Mouse (Mus musculus): ENCODE measurements around the gene Myh10. TPM values are rescaled to one million over a fixed set of nuclear protein-coding genes. Genes with fewer than 3 reads are reported as not detected.

The Myh10 gene
- polyA plus RNA-seq, 1 experiment: 6.8 TPM

DNA sequence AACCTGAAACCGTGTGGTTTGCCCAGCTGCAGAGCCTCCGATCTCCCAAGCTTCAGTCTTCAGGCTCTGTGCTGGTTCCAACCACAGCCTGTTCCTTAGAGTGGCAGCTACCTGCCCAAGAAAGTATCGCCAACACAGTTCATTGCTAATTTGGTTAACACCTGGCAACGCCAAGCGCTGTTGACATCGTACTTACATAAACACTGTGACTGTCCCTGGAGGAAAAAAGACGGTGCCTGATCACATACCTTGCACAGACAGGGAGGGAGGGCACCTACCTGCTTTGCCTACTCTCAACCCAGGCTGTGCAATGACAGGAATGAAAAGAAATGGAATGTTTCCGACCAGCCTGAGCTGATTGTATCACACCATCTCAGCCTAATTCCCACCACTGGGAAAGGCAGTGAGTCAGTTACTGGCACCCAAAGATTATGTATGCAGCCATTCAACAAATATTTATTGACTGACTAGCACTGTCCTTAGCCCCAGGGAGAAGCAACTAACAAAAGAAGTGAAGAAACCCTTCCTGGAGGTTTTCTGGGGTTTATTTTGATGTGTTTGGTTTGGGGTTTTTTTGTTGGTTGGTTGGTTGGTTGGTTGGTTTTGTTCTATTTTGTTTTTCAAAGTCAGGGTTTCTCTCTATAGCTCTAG lies 168.7 kb downstream of the Myh10 start:
- peaks cover 2% of the 10 kb centered on the region; the same call in 1 of the 2 replicates for H3K4me1 ChIP-seq (ENCODE audit: control insufficient read depth, insufficient read depth, insufficient read length, low read length)
- H3K4me3 ChIP-seq (ENCODE audit: low read depth, low read length): no peak overlapping the region
- TF ChIP-seq CTCF (IDR thresholded peaks at IDR 0.05; ENCODE audit: extremely low read depth, insufficient read length, insufficient replicate concordance, low read depth, low read length): no peak
- TF ChIP-seq POLR2A (IDR thresholded peaks at IDR 0.05; ENCODE audit: low read depth, low read length): no peak
- H3K36me3 ChIP-seq (ENCODE audit: control insufficient read depth, insufficient read depth, low read length): no peaks in the 10 kb centered on the region
- H3K27ac ChIP-seq (ENCODE audit: insufficient read depth, low read depth, low read length): no peak overlapping the region
- no peaks in the 10 kb centered on the region; the same call in 1 of the 2 replicates for H3K27me3 ChIP-seq (ENCODE audit: control insufficient read depth, insufficient read depth, low read length)
- 43% methylated on average over 8 of the region's 8 CpGs for WGBS

DNA sequence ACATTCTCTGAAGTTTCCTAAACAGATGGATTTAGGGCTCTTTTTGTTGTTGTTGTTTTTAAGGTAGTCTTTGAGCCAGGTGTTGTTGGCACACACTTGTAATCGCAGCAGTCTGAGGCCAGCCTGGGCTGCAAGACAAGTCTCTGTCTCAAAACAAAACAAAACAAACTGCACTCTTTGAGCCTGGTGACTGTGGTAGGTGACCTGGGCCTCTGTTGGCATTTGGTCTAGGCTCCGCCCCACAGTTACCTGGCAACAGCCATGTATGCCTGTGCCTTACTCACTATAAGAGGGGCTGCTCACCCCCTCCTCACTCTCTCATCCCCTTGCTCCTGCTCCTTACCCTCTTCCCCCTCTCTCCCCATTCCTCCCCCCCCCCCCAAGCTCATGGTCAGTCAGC lies 170.9 kb downstream of the Myh10 start:
- TF ChIP-seq CTCF (IDR thresholded peaks at IDR 0.05; ENCODE audit: extremely low read depth, insufficient read length, insufficient replicate concordance, low read depth, low read length) (no peak), POLR2A (IDR thresholded peaks at IDR 0.05; ENCODE audit: low read depth, low read length) (no peak)
- H3K27me3 ChIP-seq (ENCODE audit: control insufficient read depth, insufficient read depth, low read length): no peaks in the 10 kb centered on the region; the same call in 1 of the 2 replicates
- peaks cover 2% of the 10 kb centered on the region; the same call in 1 of the 2 replicates for H3K4me1 ChIP-seq (ENCODE audit: control insufficient read depth, insufficient read depth, insufficient read length, low read length)
- H3K36me3 ChIP-seq (ENCODE audit: control insufficient read depth, insufficient read depth, low read length): no peaks in the 10 kb centered on the region
- WGBS: 79% methylated on average over 2 of the region's 2 CpGs
- no peak overlapping the region for H3K4me3 ChIP-seq (ENCODE audit: low read depth, low read length)
- H3K27ac ChIP-seq (ENCODE audit: insufficient read depth, low read depth, low read length): no peak overlapping the region

- H3K36me3 ChIP-seq (ENCODE audit: control insufficient read depth, insufficient read depth, low read length): no peaks in the 10 kb centered on the region
- TF ChIP-seq CTCF (IDR thresholded peaks at IDR 0.05; ENCODE audit: extremely low read depth, insufficient read length, insufficient replicate concordance, low read depth, low read length) (no peak), POLR2A (IDR thresholded peaks at IDR 0.05; ENCODE audit: low read depth, low read length) (no peak)
- H3K4me1 ChIP-seq (ENCODE audit: control insufficient read depth, insufficient read depth, insufficient read length, low read length): peaks cover 2% of the 10 kb centered on the region; the same call in 1 of the 2 replicates
- no peak overlapping the region for H3K27ac ChIP-seq (ENCODE audit: insufficient read depth, low read depth, low read length)
- no peaks in the 10 kb centered on the region; the same call in 1 of the 2 replicates for H3K27me3 ChIP-seq (ENCODE audit: control insufficient read depth, insufficient read depth, low read length)
- no peak overlapping the region for H3K4me3 ChIP-seq (ENCODE audit: low read depth, low read length)
- 73% methylated on average over 4 of the region's 4 CpGs for WGBS
Observed at GRCm38 (mm10) chr11:68863631-68864091, 172.3 kb downstream of the Myh10 start.

GRCm38 (mm10) chr11:68864544-68865189 lies 173.3 kb downstream of the Myh10 start:
- Histone ChIP-seq H3K36me3 (ENCODE audit: control insufficient read depth, insufficient read depth, low read length) (no peaks in the 10 kb centered on the region), H3K27me3 (ENCODE audit: control insufficient read depth, insufficient read depth, low read length) (no peaks in the 10 kb centered on the region; the same call in 1 of the 2 replicates), H3K4me1 (ENCODE audit: control insufficient read depth, insufficient read depth, insufficient read length, low read length) (peaks cover 2% of the 10 kb centered on the region; the same call in 1 of the 2 replicates), H3K27ac (ENCODE audit: insufficient read depth, low read depth, low read length) (no peak overlapping the region), H3K4me3 (ENCODE audit: low read depth, low read length) (no peak overlapping the region)
- WGBS: 12% methylated on average over 9 of the region's 9 CpGs
- TF ChIP-seq POLR2A (IDR thresholded peaks at IDR 0.05; ENCODE audit: low read depth, low read length) (no peak), CTCF (IDR thresholded peaks at IDR 0.05; ENCODE audit: extremely low read depth, insufficient read length, insufficient replicate concordance, low read depth, low read length) (no peak)

Other genes with a start within 250 kb of the Myh10 start
- 1.6 and 2.1 TPM in 2 replicates for gene Pik3r6, start 188.5 kb upstream of the Myh10 start, polyA plus RNA-seq (2012; rRNA removed)
- 6.9 and 20.4 TPM in 2 replicates for gene Mfsd6l, start 135.4 kb upstream of the Myh10 start, polyA plus RNA-seq (2012; rRNA removed)
- gene Ccdc42, start 104.5 kb upstream of the Myh10 start, polyA plus RNA-seq (2012; rRNA removed): 0.20 and 1.6 TPM in 2 replicates
- gene Ndel1, start 180.3 kb downstream of the Myh10 start, polyA plus RNA-seq (2012; rRNA removed): 33.8 and 36.8 TPM in 2 replicates
- not detected in 2 replicates for gene Rnf222, start 197.0 kb downstream of the Myh10 start, polyA plus RNA-seq (2012; rRNA removed)
- gene Rpl26, start 210.0 kb downstream of the Myh10 start, polyA plus RNA-seq (2012; rRNA removed): 513 and 614 TPM in 2 replicates
- gene Odf4, start 235.5 kb downstream of the Myh10 start, polyA plus RNA-seq (2012; rRNA removed): not detected in 2 replicates

Data from small intestine, adult 2 months (tissue).